Mouse (Mus musculus): ENCODE measurements at regions not wholly inside any gene's neighbourhood (a gene's known extent, or its start where the extent isn't known, plus 50 kb on each side); places are given as distances from the start of the nearest gene placed in this dataset.

GRCm38 (mm10) chr15:85653421-85654401 lies 71.4 kb upstream of the Wnt7b start:
- Histone ChIP-seq H3K36me3 (ENCODE audit: inconsistent target) (no peaks in the 10 kb centered on the region), H3K4me3 (ENCODE audit: inconsistent target) (peak overlapping the region; percentile 34), H3K27ac (peak overlapping the region; percentile 88), H3K79me2 (ENCODE audit: inconsistent target) (peaks cover 48% of the 10 kb centered on the region)
- WGBS (ENCODE audit: missing documents) = under 1% methylated on average over 23 of the region's 32 CpGs

- peaks cover 59% of the 10 kb centered on the region for H3K79me2 ChIP-seq (ENCODE audit: inconsistent target)
- 100% methylated on average over 3 of the region's 3 CpGs for WGBS (ENCODE audit: missing documents)
- peak overlapping the region; percentile 88 for H3K27ac ChIP-seq
- H3K36me3 ChIP-seq (ENCODE audit: inconsistent target) = no peaks in the 10 kb centered on the region
- peak overlapping the region; percentile 34; the same call in 1 of the 2 replicates for H3K4me3 ChIP-seq (ENCODE audit: inconsistent target)
Observed at GRCm38 (mm10) chr15:85654791-85655190, 72.5 kb upstream of the Wnt7b start.

GRCm38 (mm10) chr15:85655751-85656167 lies 73.5 kb upstream of the Wnt7b start:
- no peak overlapping the region for H3K27ac ChIP-seq
- WGBS (ENCODE audit: missing documents) = 88% methylated on average over 6 of the region's 6 CpGs
- H3K4me3 ChIP-seq (ENCODE audit: inconsistent target) = no peak overlapping the region
- peaks cover 68% of the 10 kb centered on the region for H3K79me2 ChIP-seq (ENCODE audit: inconsistent target)
- no peaks in the 10 kb centered on the region for H3K36me3 ChIP-seq (ENCODE audit: inconsistent target)

GRCm38 (mm10) chr15:85656852-85657251 lies 74.6 kb upstream of the Wnt7b start:
- H3K79me2 ChIP-seq (ENCODE audit: inconsistent target) = peaks cover 79% of the 10 kb centered on the region
- H3K27ac ChIP-seq = peak overlapping the region; percentile 64
- H3K36me3 ChIP-seq (ENCODE audit: inconsistent target) = no peaks in the 10 kb centered on the region
- no peak overlapping the region for H3K4me3 ChIP-seq (ENCODE audit: inconsistent target)
- 87% methylated on average over 6 of the region's 6 CpGs for WGBS (ENCODE audit: missing documents)

GRCm38 (mm10) chr15:85657441-85657989 lies 75.2 kb upstream of the Wnt7b start:
- H3K27ac ChIP-seq = peak overlapping the region; percentile 64
- peak overlapping the region; percentile 18 for H3K4me3 ChIP-seq (ENCODE audit: inconsistent target)
- H3K36me3 ChIP-seq (ENCODE audit: inconsistent target) = no peaks in the 10 kb centered on the region
- peaks cover 86% of the 10 kb centered on the region for H3K79me2 ChIP-seq (ENCODE audit: inconsistent target)
- 10% methylated on average over 8 of the region's 8 CpGs for WGBS (ENCODE audit: missing documents)

- peak overlapping the region; percentile 64 for H3K27ac ChIP-seq
- WGBS (ENCODE audit: missing documents) = 62% methylated on average over 14 of the region's 14 CpGs
- H3K36me3 ChIP-seq (ENCODE audit: inconsistent target) = no peaks in the 10 kb centered on the region
- H3K79me2 ChIP-seq (ENCODE audit: inconsistent target) = peaks cover 94% of the 10 kb centered on the region
- H3K4me3 ChIP-seq (ENCODE audit: inconsistent target) = peak overlapping the region; percentile 18
Observed at GRCm38 (mm10) chr15:85658101-85658885, 76.0 kb upstream of the Wnt7b start.

GRCm38 (mm10) chr15:85660528-85661392 lies 74.0 kb upstream of the Ppara start:
- H3K4me3 ChIP-seq (ENCODE audit: inconsistent target) = no peak overlapping the region
- WGBS (ENCODE audit: missing documents) = 91% methylated on average over 41 of the region's 45 CpGs

GRCm38 (mm10) chr15:85661393-85661690 lies 73.4 kb upstream of the Ppara start:
- Histone ChIP-seq H3K27ac (no peak overlapping the region), H3K36me3 (ENCODE audit: inconsistent target) (no peaks in the 10 kb centered on the region), H3K4me3 (ENCODE audit: inconsistent target) (no peak overlapping the region), H3K79me2 (ENCODE audit: inconsistent target) (peaks cover 100% of the 10 kb centered on the region)
- 100% methylated on average over 2 of the region's 2 CpGs for WGBS (ENCODE audit: missing documents)

More at GRCm38 (mm10) chr15:85660528-85661392, 74.0 kb upstream of the Ppara start:
- Histone ChIP-seq H3K36me3 (ENCODE audit: inconsistent target) (no peaks in the 10 kb centered on the region), H3K27ac (no peak overlapping the region), H3K79me2 (ENCODE audit: inconsistent target) (peaks cover 100% of the 10 kb centered on the region)

- Histone ChIP-seq H3K79me2 (ENCODE audit: inconsistent target) (peaks cover 100% of the 10 kb centered on the region), H3K27ac (no peak overlapping the region)
- 98% methylated on average over 5 of the region's 5 CpGs for WGBS (ENCODE audit: missing documents)
Observed at GRCm38 (mm10) chr15:85661771-85662170, 73.0 kb upstream of the Ppara start.

GRCm38 (mm10) chr15:85662271-85662670 lies 72.5 kb upstream of the Ppara start:
- WGBS (ENCODE audit: missing documents) = 93% methylated on average over 8 of the region's 8 CpGs
- peaks cover 97% of the 10 kb centered on the region for H3K79me2 ChIP-seq (ENCODE audit: inconsistent target)
- H3K4me3 ChIP-seq (ENCODE audit: inconsistent target) = no peak overlapping the region
- no peaks in the 10 kb centered on the region for H3K36me3 ChIP-seq (ENCODE audit: inconsistent target)
- no peak overlapping the region for H3K27ac ChIP-seq

More at GRCm38 (mm10) chr15:85661771-85662170, 73.0 kb upstream of the Ppara start:
- H3K4me3 ChIP-seq (ENCODE audit: inconsistent target) = no peak overlapping the region
- no peaks in the 10 kb centered on the region for H3K36me3 ChIP-seq (ENCODE audit: inconsistent target)

GRCm38 (mm10) chr15:85662673-85663072 lies 72.1 kb upstream of the Ppara start:
- WGBS (ENCODE audit: missing documents) = 91% methylated on average over 4 of the region's 4 CpGs
- Histone ChIP-seq H3K36me3 (ENCODE audit: inconsistent target) (no peaks in the 10 kb centered on the region), H3K27ac (no peak overlapping the region), H3K4me3 (ENCODE audit: inconsistent target) (no peak overlapping the region), H3K79me2 (ENCODE audit: inconsistent target) (peaks cover 97% of the 10 kb centered on the region)

GRCm38 (mm10) chr15:85663757-85664431 lies 70.9 kb upstream of the Ppara start:
- peaks cover 88% of the 10 kb centered on the region for H3K79me2 ChIP-seq (ENCODE audit: inconsistent target)
- H3K4me3 ChIP-seq (ENCODE audit: inconsistent target) = no peak overlapping the region
- WGBS (ENCODE audit: missing documents) = 87% methylated on average over 17 of the region's 17 CpGs
- no peak overlapping the region for H3K27ac ChIP-seq
- H3K36me3 ChIP-seq (ENCODE audit: inconsistent target) = no peaks in the 10 kb centered on the region

GRCm38 (mm10) chr15:85664432-85664828 lies 70.4 kb upstream of the Ppara start:
- no peak overlapping the region for H3K27ac ChIP-seq
- H3K79me2 ChIP-seq (ENCODE audit: inconsistent target) = peaks cover 83% of the 10 kb centered on the region
- no peak overlapping the region for H3K4me3 ChIP-seq (ENCODE audit: inconsistent target)
- H3K36me3 ChIP-seq (ENCODE audit: inconsistent target) = no peaks in the 10 kb centered on the region
- WGBS (ENCODE audit: missing documents) = 95% methylated on average over 10 of the region's 10 CpGs
